Mouse (Mus musculus): ENCODE measurements around the gene Nuak2.
A peak's percentile ranks its signal among the peaks of the same experiment; 100 is the strongest.

Nuak2 gene

GRCm38 (mm10) chr1:132298801-132299464 is 17.0 kb upstream of the Nuak2 start:
- DNase-seq = peak; percentile 45

GRCm38 (mm10) chr1:132299744-132300143 is 16.2 kb upstream of the Nuak2 start:
- DNase-seq = no peak

GRCm38 (mm10) chr1:132301242-132301641 is 14.7 kb upstream of the Nuak2 start:
- DNase-seq = no peak

- DNase-seq = no peak
Observed at GRCm38 (mm10) chr1:132302341-132302866, 13.5 kb upstream of the Nuak2 start.

GRCm38 (mm10) chr1:132304618-132305214 is 11.2 kb upstream of the Nuak2 start:
- DNase-seq = no peak

- DNase-seq = peak; percentile 81
Observed at GRCm38 (mm10) chr1:132306160-132306559, 9.8 kb upstream of the Nuak2 start.

- no peak for DNase-seq
Observed at GRCm38 (mm10) chr1:132306808-132307207, 9.1 kb upstream of the Nuak2 start.

GRCm38 (mm10) chr1:132307962-132308361 is 8.0 kb upstream of the Nuak2 start:
- DNase-seq = no peak

GRCm38 (mm10) chr1:132308674-132309073 is 7.3 kb upstream of the Nuak2 start:
- no peak for DNase-seq

- no peak for DNase-seq
Observed at GRCm38 (mm10) chr1:132310754-132311153, 5.2 kb upstream of the Nuak2 start.

GRCm38 (mm10) chr1:132311174-132311859 is 4.6 kb upstream of the Nuak2 start:
- DNase-seq = no peak

GRCm38 (mm10) chr1:132312043-132312442 is 3.9 kb upstream of the Nuak2 start:
- no peak for DNase-seq

- peak; percentile 75 for DNase-seq
Observed at GRCm38 (mm10) chr1:132312703-132313102, 3.2 kb upstream of the Nuak2 start.

GRCm38 (mm10) chr1:132316625-132316994 is 684 bp downstream of the Nuak2 start:
- DNase-seq = no peak

- DNase-seq = peak; percentile 75
Observed at GRCm38 (mm10) chr1:132317413-132317812, 1.5 kb downstream of the Nuak2 start.

- DNase-seq = no peak
Observed at GRCm38 (mm10) chr1:132317894-132318863, 2.3 kb downstream of the Nuak2 start.

GRCm38 (mm10) chr1:132319242-132319641 is 3.3 kb downstream of the Nuak2 start:
- DNase-seq = peak; percentile 87

GRCm38 (mm10) chr1:132321821-132322580 is 6.1 kb downstream of the Nuak2 start:
- DNase-seq = no peak

GRCm38 (mm10) chr1:132322711-132323542 is 7.0 kb downstream of the Nuak2 start:
- peak; percentile 49 for DNase-seq

GRCm38 (mm10) chr1:132326777-132327176 is 10.9 kb downstream of the Nuak2 start:
- no peak for DNase-seq

- no peak for DNase-seq
Observed at GRCm38 (mm10) chr1:132327477-132327876, 11.6 kb downstream of the Nuak2 start.
